Mouse (Mus musculus) embryonic fibroblast, embryonic 13.5 days (primary cell): ENCODE data around the gene Wsb2.

Experiments used
- CTCF ChIP-seq: IDR thresholded peaks from 2 replicates; pipeline ENCODE4 v1.5.1; 2011; ENCODE audit warnings: mild to moderate bottlenecking, control low read depth, low read length, moderate library complexity, borderline replicate concordance; ENCODE audit not compliant: insufficient read depth
- POLR2A ChIP-seq: IDR thresholded peaks from 2 replicates; pipeline ENCODE4 v1.6.1; 2011; ENCODE audit warnings: low read depth, mild to moderate bottlenecking, control low read depth, low read length, moderate library complexity

DNA sequence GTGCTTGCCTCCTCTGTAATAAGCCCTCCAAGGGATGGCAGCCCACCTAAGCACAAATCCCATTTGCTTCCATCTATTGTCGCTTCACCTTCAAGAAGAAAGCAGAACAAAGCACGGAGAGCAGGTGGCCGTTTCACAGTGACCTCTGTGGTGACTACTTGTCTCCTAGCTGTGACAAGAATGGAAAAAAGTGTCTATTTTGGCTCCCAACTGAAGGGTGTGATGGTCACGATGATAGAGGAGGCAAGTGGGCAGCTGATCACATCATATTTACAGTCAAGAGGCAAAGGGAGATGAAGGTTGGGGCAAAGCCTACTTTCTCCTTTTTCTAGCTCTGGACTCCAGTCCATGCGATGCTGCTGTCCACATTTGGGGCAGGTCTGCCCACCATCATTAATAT lies 38.7 kb downstream of the Wsb2 start:
- no peak for TF ChIP-seq POLR2A
- TF ChIP-seq CTCF = no peak
